Mouse (Mus musculus) adrenal gland, adult 2 months (tissue): ENCODE measurements around the gene Hpse. TPM values are rescaled to one million over a fixed set of nuclear protein-coding genes. Genes with fewer than 3 reads are reported as not detected.

Source experiments
- DNase-seq: peaks from one replicate; pipeline ENCODE4 v3.0.0; 2021
- polyA plus RNA-seq: library from polyadenylated mRNA; depleted of rRNA; stranded (reverse); fragments of >200 nt; gene quantifications from 2 replicates; pipeline ENCODE4 v1.2.3, GENCODE M21; 2012; rRNA removed
- total RNA-seq, 2 experiments: library from RNA; stranded (reverse); gene quantifications; 2 replicates each; pipeline ENCODE4 v1.2.3; 2021

The Hpse gene
- total and polyA plus RNA-seq, 3 experiments = 0.57 to 0.97 (median 0.72) TPM

DNA sequence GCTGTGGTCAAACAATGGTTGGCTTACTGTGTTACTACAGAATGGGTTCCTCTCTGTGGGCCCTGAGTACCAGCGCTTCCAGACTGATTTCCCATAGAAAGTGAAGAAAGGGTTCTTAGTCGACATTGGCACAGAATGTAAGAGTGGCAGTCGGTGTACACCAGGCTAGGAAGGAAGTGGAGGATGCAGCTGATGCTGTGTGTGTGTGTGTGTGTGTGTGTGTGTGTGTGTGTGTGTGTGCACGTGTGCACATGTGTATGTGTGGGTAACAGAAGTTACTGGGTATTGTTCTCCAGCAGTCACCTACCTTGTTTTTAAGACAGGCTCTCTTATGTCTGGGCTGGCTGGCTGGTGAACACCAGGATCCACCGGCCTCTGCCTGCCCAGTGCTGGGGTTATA, 77.2 kb downstream of the Hpse start:
- no peak for DNase-seq

DNA sequence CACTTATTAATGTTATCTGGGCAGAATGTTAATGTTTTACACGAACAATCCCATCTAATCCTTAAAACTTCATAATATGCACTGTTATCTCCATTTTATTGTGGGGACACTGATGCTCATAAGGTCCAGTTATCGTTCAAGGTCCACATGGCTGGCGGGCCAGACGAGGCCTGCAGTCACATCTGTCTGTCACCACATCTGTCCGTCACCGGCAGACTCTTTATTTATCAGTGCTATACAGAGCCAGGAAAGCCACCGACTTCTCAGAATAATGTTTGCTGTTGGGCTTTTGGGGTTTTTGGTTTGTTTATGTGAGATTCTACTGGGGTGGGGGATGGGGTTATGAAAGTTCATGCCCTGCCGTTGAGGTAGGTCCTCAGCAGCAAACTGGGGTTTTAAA, 81.0 kb downstream of the Hpse start:
- no peak for DNase-seq

GRCm38 (mm10) chr5:100636794-100637544, 82.5 kb downstream of the Hpse start:
- DNase-seq = peak; percentile 48

- DNase-seq = no peak
Observed at GRCm38 (mm10) chr5:100635908-100636307, 83.6 kb downstream of the Hpse start.

DNA sequence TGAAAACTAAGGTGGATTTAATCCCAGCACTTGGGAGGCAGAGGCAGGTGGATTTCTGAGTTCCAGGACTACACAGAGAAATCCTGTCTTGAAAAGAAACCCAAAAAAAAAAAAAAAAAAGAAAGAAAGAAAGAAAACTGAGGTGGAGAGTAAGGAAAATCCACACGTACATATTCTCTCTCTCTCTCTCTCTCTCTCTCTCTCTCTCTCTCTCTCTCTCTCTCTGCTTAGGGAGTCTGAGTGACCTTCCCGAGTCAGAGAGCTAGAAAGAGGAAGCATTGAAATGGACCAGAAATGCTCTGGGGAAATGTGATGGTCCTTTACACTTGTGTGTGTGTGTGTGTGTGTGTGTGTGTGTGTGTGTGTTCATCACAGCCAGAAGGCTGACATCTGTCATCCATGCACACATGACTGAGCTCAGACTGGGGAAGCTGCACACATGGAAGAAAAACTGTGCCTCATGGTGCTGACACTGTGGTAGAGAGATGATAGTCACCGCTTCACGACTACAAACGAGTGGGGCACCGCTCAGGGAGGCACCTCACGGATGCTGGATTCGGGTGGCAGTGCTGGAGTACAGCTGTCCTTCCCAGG, 84.5 kb downstream of the Hpse start:
- DNase-seq = no peak

DNA sequence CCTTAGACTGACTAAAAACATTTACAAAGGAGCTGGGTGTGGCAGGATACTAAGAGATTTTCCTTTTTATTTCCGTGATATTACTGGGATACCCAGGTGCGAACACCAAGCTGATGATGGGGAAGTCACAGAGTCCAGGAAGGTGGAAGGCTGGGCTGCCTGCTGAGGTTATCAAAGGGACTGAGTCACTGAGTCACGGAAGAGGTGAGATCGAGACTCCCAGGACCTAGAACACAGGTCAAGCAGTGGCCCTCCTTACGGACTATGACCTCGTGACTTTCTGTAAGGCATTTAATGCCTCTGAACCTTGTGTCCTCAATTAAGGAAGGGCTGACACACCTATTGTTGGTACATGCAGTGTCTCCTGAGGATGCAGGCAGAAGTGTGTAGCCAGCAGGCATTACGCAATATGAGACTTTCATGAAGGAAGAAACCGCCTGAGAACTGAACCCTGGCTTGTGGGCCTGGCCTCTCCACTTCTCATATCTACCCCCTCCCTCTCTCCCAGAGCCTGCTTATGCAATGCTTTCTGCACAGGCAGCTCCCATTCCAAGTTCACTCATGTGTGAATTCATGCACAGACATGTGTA, 86.9 kb downstream of the Hpse start:
- peak; percentile 33 for DNase-seq

Other genes with a start within 250 kb of the Hpse start
- 10 to 100 TPM in 1 of 2 experiments, 1 to 10 TPM in 1; 8.6 to 14.6 TPM for gene Lin54, start 219.1 kb downstream of the Hpse start, total RNA-seq
- gene Lin54, start 219.1 kb downstream of the Hpse start, polyA plus RNA-seq = 1.8 and 2.7 TPM in 2 replicates
- 10 to 100 TPM; 78.9 to 79.5 TPM for gene Cops4, start 201.4 kb downstream of the Hpse start, total RNA-seq
- 8.5 and 8.8 TPM in 2 replicates for gene Cops4, start 201.4 kb downstream of the Hpse start, polyA plus RNA-seq
- gene Plac8, start 147.5 kb downstream of the Hpse start, total RNA-seq = 10 to 100 TPM in 1 of 2 experiments, 1 to 10 TPM in 1; 5.7 to 11.3 TPM
- gene Plac8, start 147.5 kb downstream of the Hpse start, polyA plus RNA-seq = 5.0 and 5.1 TPM in 2 replicates
- 10 to 100 TPM; 53.0 to 74.5 TPM for gene Coq2, start 44.6 kb downstream of the Hpse start, total RNA-seq
- 142 and 265 TPM in 2 replicates for gene Coq2, start 44.6 kb downstream of the Hpse start, polyA plus RNA-seq
- 10 to 100 TPM in 1 of 2 experiments, 1 to 10 TPM in 1; 6.7 to 10.4 TPM for gene Helq, start 78.9 kb upstream of the Hpse start, total RNA-seq
- 2.7 and 4.0 TPM in 2 replicates for gene Helq, start 78.9 kb upstream of the Hpse start, polyA plus RNA-seq
- 10 to 100 TPM; 86.0 to 97.4 TPM for gene Mrps18c, start 78.9 kb upstream of the Hpse start, total RNA-seq
- 5.2 and 5.4 TPM in 2 replicates for gene Mrps18c, start 78.9 kb upstream of the Hpse start, polyA plus RNA-seq
- 10 to 100 TPM; 11.6 to 14.0 TPM for gene Abraxas1, start 101.2 kb upstream of the Hpse start, total RNA-seq
- gene Abraxas1, start 101.2 kb upstream of the Hpse start, polyA plus RNA-seq = 1.8 and 2.4 TPM in 2 replicates
- gene Gpat3, start 126.0 kb upstream of the Hpse start, total RNA-seq = 10 to 100 TPM; 10.5 to 37.6 TPM
- 2.0 and 4.7 TPM in 2 replicates for gene Gpat3, start 126.0 kb upstream of the Hpse start, polyA plus RNA-seq